Mouse (Mus musculus) spleen, adult 2 months (tissue): Measurements from ENCODE around the gene AI661453. TPM values are rescaled to one million over a fixed set of nuclear protein-coding genes. Genes with fewer than 3 reads are reported as not detected.

ENCODE experiments used
- DNase-seq, 2 experiments: peaks; one replicate each; pipeline versions ENCODE4 v3.0.0 to v3.0.0-alpha.2; 2012 to 2021; ENCODE audit warnings: low spot score in 2 of 2, low read depth in 1 of 2
- H3K27ac ChIP-seq: fragments of 200-500 bp; 2 replicates; pipeline ENCODE4 v1.5.1; 2012; ENCODE audit warnings: low read length, inconsistent platforms; ENCODE audit not compliant: insufficient read depth
- H3K27me3 ChIP-seq: fragments of 200-500 bp; 2 replicates; pipeline ENCODE4 v1.6.1; 2012; ENCODE audit warnings: mild to moderate bottlenecking, moderate library complexity, low read length, inconsistent platforms; ENCODE audit not compliant: control insufficient read depth, insufficient read depth
- H3K36me3 ChIP-seq: fragments of 200-500 bp; 2 replicates; pipeline ENCODE4 v1.6.1; 2012; ENCODE audit warnings: mild to moderate bottlenecking, low read length, inconsistent platforms; ENCODE audit not compliant: control insufficient read depth, insufficient read depth
- H3K4me1 ChIP-seq: fragments of 200-500 bp; 2 replicates; pipeline ENCODE4 v1.6.1; 2011; ENCODE audit warnings: inconsistent platforms; ENCODE audit not compliant: control insufficient read depth, insufficient read depth, insufficient read length
- H3K4me3 ChIP-seq: fragments of 200-500 bp; 2 replicates; pipeline ENCODE4 v1.5.1; 2011; ENCODE audit warnings: mild to moderate bottlenecking, inconsistent platforms; ENCODE audit not compliant: insufficient read depth, insufficient read length; ENCODE audit errors: extremely low read depth
- CTCF ChIP-seq: fragments of 200-500 bp; IDR thresholded peaks from 2 replicates; pipeline ENCODE4 v1.5.1; 2011; ENCODE audit warnings: mild to moderate bottlenecking, inconsistent platforms; ENCODE audit not compliant: insufficient read depth, insufficient read length, insufficient replicate concordance; ENCODE audit errors: extremely low read depth
- POLR2A ChIP-seq: fragments of 200-500 bp; IDR thresholded peaks from 2 replicates; pipeline ENCODE4 v1.6.1; 2011; ENCODE audit warnings: low read depth, low read length, inconsistent platforms
- WGBS: fragments of 180-500 bp; shearing (Covaris S2); methylation state at CpG from one replicate; pipeline ENCODE4 v1.1.7; 2018; 5-methylcytosine and 5-hydroxymethylcytosine counted together
- polyA plus RNA-seq: library from polyadenylated mRNA; depleted of rRNA; stranded (reverse); fragments of >200 nt; gene quantifications from 2 replicates; pipeline ENCODE4 v1.2.3, GENCODE M21; 2012

Gene AI661453
- polyA plus RNA-seq, 1 experiment, result 0.26 TPM

DNA sequence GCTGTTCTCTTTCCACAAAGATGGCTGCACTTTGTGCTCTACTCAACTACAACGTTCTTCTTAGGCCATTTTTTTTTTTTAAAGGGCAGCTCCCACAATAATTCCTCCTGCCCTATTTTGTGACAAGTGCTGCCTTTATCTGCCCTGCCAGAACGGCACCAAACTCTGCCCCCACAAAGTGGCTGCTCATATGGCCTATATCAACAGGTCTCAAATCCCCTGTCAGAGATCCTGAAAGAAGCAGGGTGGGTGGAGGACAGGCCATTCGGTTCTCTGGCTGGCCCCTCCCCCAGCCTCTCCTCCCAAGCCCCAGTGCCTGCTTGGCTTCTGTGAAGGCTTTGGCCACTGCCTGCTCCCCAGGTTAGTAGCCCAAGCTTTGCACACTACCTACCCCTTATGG lies 48.6 kb downstream of the AI661453 start:
- H3K36me3 ChIP-seq, result peaks cover 13% of the 10 kb centered on the region
- peaks cover 7% of the 10 kb centered on the region for H3K4me1 ChIP-seq
- no peak overlapping the region for H3K4me3 ChIP-seq
- no peaks in the 10 kb centered on the region for H3K27me3 ChIP-seq
- TF ChIP-seq CTCF (no peak), POLR2A (no peak)
- H3K27ac ChIP-seq, result no peak overlapping the region
- WGBS, result 41% methylated on average over 3 of the region's 3 CpGs
- no peak for DNase-seq

DNA sequence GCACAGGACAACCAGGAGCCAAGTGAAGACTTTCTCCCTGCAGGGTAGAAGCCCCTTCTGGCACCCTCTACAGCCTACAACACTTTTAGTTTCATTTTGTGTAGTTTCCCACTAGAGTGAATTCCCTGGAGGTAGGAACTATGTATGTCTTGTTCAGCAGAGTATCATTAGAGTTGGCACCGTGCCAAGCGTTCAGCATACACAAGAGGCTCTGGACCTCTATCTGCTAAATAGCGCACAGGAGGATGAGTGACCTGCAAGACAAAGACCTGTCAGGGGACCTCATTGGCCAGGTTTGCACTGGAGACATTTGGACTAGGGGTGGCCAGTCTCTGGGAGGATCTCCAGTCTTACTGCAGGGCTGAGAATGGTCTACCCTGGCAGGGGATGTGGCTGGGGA lies 49.4 kb downstream of the AI661453 start:
- Histone ChIP-seq H3K27ac (no peak overlapping the region), H3K4me3 (no peak overlapping the region), H3K36me3 (peaks cover 17% of the 10 kb centered on the region), H3K27me3 (no peaks in the 10 kb centered on the region), H3K4me1 (peaks cover 7% of the 10 kb centered on the region)
- 80% methylated on average over 3 of the region's 3 CpGs for WGBS
- no peak for TF ChIP-seq POLR2A
- no peak for TF ChIP-seq CTCF
- DNase-seq, result no peak

DNA sequence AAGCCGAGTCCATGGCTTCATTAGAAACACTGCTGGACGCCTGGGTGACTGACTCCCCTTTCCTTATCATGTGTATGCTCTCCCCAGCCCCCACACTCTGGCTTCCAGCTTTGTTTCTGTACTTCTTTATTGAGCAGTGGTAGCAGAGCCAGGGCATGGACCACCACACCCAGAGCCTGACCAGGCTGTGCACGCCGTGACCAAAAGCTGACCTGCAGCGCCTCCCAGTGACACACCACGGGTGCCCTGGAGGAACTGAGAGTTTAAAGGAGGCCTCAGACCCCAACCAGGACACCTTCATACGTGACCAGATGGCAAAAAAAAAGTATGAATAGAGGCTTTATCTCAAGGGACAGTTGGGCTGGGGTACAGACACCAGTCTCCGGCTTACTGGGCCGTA lies 54.4 kb downstream of the AI661453 start:
- whole genome bisulfite sequencing, result 89% methylated on average over 9 of the region's 9 CpGs
- H3K4me3 ChIP-seq, result no peak overlapping the region
- DNase-seq, result no peak
- TF ChIP-seq POLR2A, result no peak
- TF ChIP-seq CTCF, result no peak
- H3K4me1 ChIP-seq, result peaks cover 7% of the 10 kb centered on the region
- H3K36me3 ChIP-seq, result peaks cover 53% of the 10 kb centered on the region
- no peaks in the 10 kb centered on the region for H3K27me3 ChIP-seq
- no peak overlapping the region for H3K27ac ChIP-seq

DNA sequence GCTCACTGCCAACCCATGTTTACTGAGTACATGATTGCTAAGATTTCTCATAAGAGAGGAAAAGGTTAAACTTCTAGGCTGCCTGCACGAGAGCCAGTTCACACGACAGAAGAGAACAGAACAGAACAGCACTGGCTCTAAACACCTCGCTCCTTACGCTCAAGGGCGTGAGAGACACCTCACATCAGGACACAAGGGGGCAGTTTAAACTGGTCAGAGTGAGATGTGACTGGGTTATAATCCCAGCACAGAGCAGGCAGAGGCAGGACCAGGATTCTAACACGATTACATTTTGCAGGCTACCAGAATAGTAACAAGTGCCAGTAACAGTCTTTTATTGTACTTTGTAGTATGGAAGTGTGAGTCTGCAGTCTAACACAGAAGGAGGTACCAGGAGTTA lies 56.3 kb downstream of the AI661453 start:
- Histone ChIP-seq H3K27ac (no peak overlapping the region), H3K4me3 (no peak overlapping the region), H3K36me3 (peaks cover 64% of the 10 kb centered on the region), H3K27me3 (no peaks in the 10 kb centered on the region), H3K4me1 (no peaks in the 10 kb centered on the region)
- whole genome bisulfite sequencing, result 86% methylated on average over 6 of the region's 6 CpGs
- DNase-seq, result no peak
- TF ChIP-seq POLR2A (no peak), CTCF (no peak)

DNA sequence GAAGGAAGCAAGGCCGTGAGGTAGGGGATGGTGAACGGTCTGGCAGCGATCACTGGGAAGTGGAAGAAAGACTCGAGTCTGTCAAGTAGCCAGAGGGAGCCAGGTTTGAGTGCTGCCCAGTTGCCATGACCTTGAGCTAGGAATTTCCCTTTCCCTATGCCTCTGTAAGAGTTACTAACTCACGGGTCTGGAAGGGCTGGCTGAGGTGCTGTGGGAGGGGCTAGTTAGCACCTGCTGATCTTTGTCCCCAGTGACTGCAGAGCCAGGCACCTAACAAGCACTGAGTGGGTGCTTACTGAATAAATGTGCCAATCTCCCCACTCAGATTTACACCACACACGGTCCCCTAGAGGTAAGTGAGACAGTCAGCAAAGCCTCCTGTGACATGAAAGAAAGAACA lies 57.2 kb downstream of the AI661453 start:
- Histone ChIP-seq H3K4me1 (no peaks in the 10 kb centered on the region), H3K27me3 (no peaks in the 10 kb centered on the region), H3K36me3 (peaks cover 68% of the 10 kb centered on the region), H3K4me3 (no peak overlapping the region), H3K27ac (no peak overlapping the region)
- DNase-seq, result no peak
- 92% methylated on average over 6 of the region's 6 CpGs for WGBS
- no peak for TF ChIP-seq CTCF
- no peak for TF ChIP-seq POLR2A

DNA sequence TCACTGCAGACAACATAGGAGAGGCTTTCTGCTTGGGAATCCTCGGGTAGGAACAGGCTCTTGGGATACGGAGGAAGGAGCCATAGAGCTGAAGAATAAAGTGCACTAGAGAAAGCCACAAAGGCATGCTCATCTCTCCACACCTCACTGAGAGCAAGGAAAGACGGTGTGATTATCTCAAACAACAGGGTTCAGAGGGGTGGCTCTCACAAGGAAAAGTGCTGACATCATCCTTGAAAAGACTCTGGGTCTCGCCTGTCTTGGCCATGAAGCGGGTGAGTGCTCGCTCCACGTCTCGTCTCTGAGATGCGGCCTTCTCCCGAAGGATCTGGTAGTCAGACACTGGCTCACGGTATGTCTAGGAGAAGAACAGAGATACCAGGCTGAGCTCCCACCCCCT lies 57.7 kb downstream of the AI661453 start:
- H3K27me3 ChIP-seq, result no peaks in the 10 kb centered on the region
- WGBS, result 90% methylated on average over 11 of the region's 11 CpGs
- H3K4me1 ChIP-seq, result no peaks in the 10 kb centered on the region
- no peak overlapping the region for H3K4me3 ChIP-seq
- no peak for DNase-seq
- TF ChIP-seq CTCF, result no peak
- TF ChIP-seq POLR2A, result no peak
- no peak overlapping the region for H3K27ac ChIP-seq
- H3K36me3 ChIP-seq, result peaks cover 66% of the 10 kb centered on the region

DNA sequence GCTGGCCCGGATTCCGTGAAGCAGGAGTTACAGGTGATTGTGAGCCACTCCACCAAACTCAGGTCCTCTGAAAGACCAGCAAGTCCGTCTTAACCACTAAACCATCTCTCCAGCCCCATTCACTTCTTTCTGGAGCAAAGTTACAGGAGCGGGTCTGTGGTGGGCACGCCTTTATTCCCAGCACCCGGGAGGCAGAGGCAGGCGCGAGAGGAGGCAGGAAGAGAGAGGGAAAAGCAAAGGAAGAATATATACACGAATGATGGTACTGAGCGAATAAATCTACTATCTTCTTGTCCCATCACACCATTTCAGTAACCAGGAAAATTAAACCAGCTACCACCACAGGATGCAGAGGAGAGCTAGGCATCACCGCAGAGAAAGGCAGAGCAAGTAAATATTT lies 65.1 kb downstream of the AI661453 start:
- H3K36me3 ChIP-seq, result peaks cover 19% of the 10 kb centered on the region
- peak overlapping the region; percentile 53 for H3K4me3 ChIP-seq
- H3K4me1 ChIP-seq, result peaks cover 15% of the 10 kb centered on the region
- DNase-seq, result no peak
- WGBS, result 2% methylated on average over 11 of the region's 11 CpGs
- TF ChIP-seq CTCF (no peak), POLR2A (peak; percentile 7; the same call in 1 of the 2 replicates)
- H3K27me3 ChIP-seq, result no peaks in the 10 kb centered on the region
- H3K27ac ChIP-seq, result peak overlapping the region; percentile 48
